ENCODE assay signal across 21 mouse cellular contexts in genomic region chr10:67195671-67196070, GRCm38 (mm10).
A peak's percentile ranks its signal among the peaks of the same experiment; 100 is the strongest.
DNase-seq lines count a peak whose midpoint lies in the region; ATAC-seq and TF ChIP-seq lines count a peak whose summit lies in the region.
"Had no signal": no experiment of that assay in that cellular context is flagged by ENCODE, and none has a peak within 500 bp of the region (broad histone marks: within the 10 kb centered on the region; RNA-seq: fewer than 3 reads in every experiment).

No protein-coding gene starts in this region.

- H3K27ac ChIP-seq in kidney, adult 2 months (ENCODE audit: insufficient read depth, low read depth, low read length): no peak overlapping the region
- H3K27ac ChIP-seq in liver, adult 2 months (replicated peaks; ENCODE audit: insufficient read depth, low read depth, low read length): no peak overlapping the region
- H3K27ac ChIP-seq in liver, postnatal 0 days (ENCODE audit: low read depth): no peak overlapping the region

- peaks cover 30% of the 10 kb centered on the region; the same call in 1 of the 2 replicates for H3K79me2 ChIP-seq in liver, adult 2 months (ENCODE audit: control insufficient read depth, insufficient read depth, low read length)

- no peaks in the 10 kb centered on the region for H3K27me3 ChIP-seq in kidney, adult 2 months (replicated peaks; ENCODE audit: control insufficient read depth, insufficient read depth, low read length)
- H3K27me3 ChIP-seq in liver, adult 2 months (ENCODE audit: control insufficient read depth, insufficient read depth, low read length): no peaks in the 10 kb centered on the region
- no peaks in the 10 kb centered on the region for H3K27me3 ChIP-seq in liver, postnatal 0 days (ENCODE audit: insufficient read depth, low read length)
- H3K27me3 ChIP-seq: CH12.LX, Patski had no signal

- no peak overlapping the region for H3K9ac ChIP-seq in liver, adult 2 months (ENCODE audit: low read depth, low read length)
- H3K9ac ChIP-seq in liver, postnatal 0 days (replicated peaks): no peak overlapping the region

- H3K4me3 ChIP-seq in kidney, adult 2 months (ENCODE audit: insufficient read depth, low read depth, low read length): no peak overlapping the region
- no peak overlapping the region for H3K4me3 ChIP-seq in liver, adult 2 months (ENCODE audit: insufficient read depth, low read depth, low read length)
- no peak overlapping the region for H3K4me3 ChIP-seq in liver, postnatal 0 days (ENCODE audit: low read depth, low read length)

- peak; percentile 41 for DNase-seq in heart, adult 11 months
- DNase-seq in heart, adult 9 months (ENCODE audit: low spot score in 2 of 2): no peak
- DNase-seq in kidney, adult 9 months: peak; percentile 50
- no peak for DNase-seq in kidney, adult 2 months
- peak; percentile 96 for DNase-seq in liver, adult 2 months (ENCODE audit: extremely low read depth, low read depth, low spot score)
- no peak for DNase-seq in liver, postnatal 0 days
- DNase-seq: adrenal gland, adult 2 months; adrenal gland, adult 8-10 months; adrenal gland, postnatal 10 days; adrenal gland, postnatal 14 days; adrenal gland, postnatal 25 days; adrenal gland, postnatal 36 days; B cell, adult 2 months; cerebellum, adult 11 months; cerebellum, adult 11-12 months; cerebellum, adult 18-20 months had no signal

- TF ChIP-seq EP300 in liver, postnatal 0 days (IDR thresholded peaks at IDR 0.05; ENCODE audit: low read depth): no peak

- H3K4me1 ChIP-seq in kidney, adult 2 months (ENCODE audit: control insufficient read depth, insufficient read depth, low read length): peaks cover 15% of the 10 kb centered on the region
- peaks cover 27% of the 10 kb centered on the region for H3K4me1 ChIP-seq in liver, adult 2 months (ENCODE audit: control insufficient read depth, insufficient read depth, low read length)
- H3K4me1 ChIP-seq in liver, postnatal 0 days (ENCODE audit: insufficient read depth): peaks cover 9% of the 10 kb centered on the region

- H3K4me2 ChIP-seq in liver, postnatal 0 days (ENCODE audit: low read depth, low read length): no peak overlapping the region

- H3K36me3 ChIP-seq in kidney, adult 2 months (ENCODE audit: control insufficient read depth, insufficient read depth, low read length): no peaks in the 10 kb centered on the region
- peaks cover 6% of the 10 kb centered on the region for H3K36me3 ChIP-seq in liver, adult 2 months (ENCODE audit: control insufficient read depth, insufficient read depth, low read length)
- peaks cover 14% of the 10 kb centered on the region for H3K36me3 ChIP-seq in liver, postnatal 0 days (replicated peaks; ENCODE audit: insufficient read depth, low read length)

- no peak for TF ChIP-seq CTCF in kidney, adult 2 months (conservative IDR thresholded peaks at IDR 0.05; ENCODE audit: insufficient read depth, insufficient read length, low read depth, low read length)
- no peak for TF ChIP-seq CTCF in liver, adult 2 months (IDR thresholded peaks at IDR 0.05; ENCODE audit: low read depth, low read length)
- TF ChIP-seq CTCF in liver, postnatal 0 days (IDR thresholded peaks at IDR 0.05; ENCODE audit: low read depth): no peak

- WGBS in kidney, adult 2 months: 61% methylated on average over 1 of the region's 1 CpGs
- WGBS in liver, adult 2 months: 43% methylated on average over 1 of the region's 1 CpGs
- 93% methylated on average over 1 of the region's 1 CpGs for WGBS in liver, postnatal 0 days (ENCODE audit: insufficient replicate concordance)

- ATAC-seq in liver, postnatal 0 days: no peak
- ATAC-seq: activated CD4-positive, CD25-positive, alpha-beta regulatory T cell, adult 4 months; CD4-positive, CD25-positive, alpha-beta regulatory T cell, adult 4 months; Patski had no signal

- TF ChIP-seq POLR2A in kidney, adult 2 months (IDR thresholded peaks at IDR 0.05; ENCODE audit: low read depth, low read length): no peak
- no peak for TF ChIP-seq POLR2A in liver, adult 2 months (IDR thresholded peaks at IDR 0.05; ENCODE audit: extremely low read depth, insufficient read depth, low read length)

- H3K9me3 ChIP-seq in liver, postnatal 0 days (ENCODE audit: low read length): no peaks in the 10 kb centered on the region
- H3K9me3 ChIP-seq: G1E had no signal

Comparison
In these comparisons a context has a peak if more than half of its experiments do, and no peak if none do; other contexts are left out.
1. DNase-seq: peak in heart, adult 11 months (single experiment), kidney, adult 9 months (single experiment) and liver, adult 2 months (single experiment); none in heart, adult 9 months (0 of 2), kidney, adult 2 months (single experiment) and liver, postnatal 0 days (single experiment).